Mouse (Mus musculus) C2C12 (cell line): ENCODE results near the gene Grk5.

ENCODE experiments used
- CTCF ChIP-seq: IDR thresholded peaks from one replicate; pipeline ENCODE4 v1.5.1; 2011; ENCODE audit not compliant: control insufficient read depth, insufficient read depth, insufficient read length
- MAX ChIP-seq: IDR thresholded peaks from one replicate; pipeline ENCODE4 v1.6.1; 2011; ENCODE audit warnings: mild to moderate bottlenecking, control low read depth
- USF1 ChIP-seq: IDR thresholded peaks from one replicate; pipeline ENCODE4 v1.6.1; 2011; ENCODE audit warnings: low read depth, mild to moderate bottlenecking, control low read depth, moderate library complexity

DNA sequence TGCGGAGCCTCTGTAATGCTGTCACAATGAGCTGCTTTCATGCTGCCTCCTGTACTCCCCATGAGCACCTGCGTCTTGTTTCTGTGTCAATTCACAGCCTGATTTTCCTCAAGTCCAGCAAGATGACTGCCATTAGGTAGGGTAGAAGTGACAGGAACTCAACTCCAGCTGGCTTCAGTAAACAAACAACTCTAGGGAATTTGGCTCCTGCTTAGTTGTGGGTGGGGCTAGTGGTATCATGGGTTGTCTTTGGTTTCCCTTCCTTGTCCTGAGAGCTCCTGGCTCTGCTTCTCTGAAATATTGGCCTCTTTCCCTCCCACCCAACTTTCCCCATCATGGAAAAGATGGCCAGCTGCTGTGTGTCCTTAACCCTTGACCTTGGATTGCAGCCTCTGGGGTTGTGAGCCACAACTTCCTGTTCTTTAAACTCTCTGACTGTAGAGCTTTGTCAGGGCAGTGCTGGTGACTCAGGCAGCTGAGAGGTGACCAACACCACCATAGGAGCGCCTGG is 56.3 kb downstream of the Grk5 start:
- TF ChIP-seq CTCF (no peak), USF1 (no peak), MAX (no peak)
